Mouse (Mus musculus) midbrain, embryonic 12.5 days (tissue): ENCODE results near the gene Lmod1. TPM values are rescaled to one million over a fixed set of nuclear protein-coding genes. Genes with fewer than 3 reads are reported as not detected.

ENCODE experiments used
- ATAC-seq: fragments of 200-750 bp; cut with Nextera tagmentation; 2 replicates; pipeline ENCODE4 v1.8.0; 2017; ENCODE audit warnings: low read depth, moderate TSS enrichment, moderate library complexity; ENCODE audit not compliant: low FRiP score
- H3K27ac ChIP-seq: fragments of 300-500 bp; sonication (generic); replicated peaks from 2 replicates; pipeline ENCODE4 v1.5.1; 2016; ENCODE audit warnings: mild to moderate bottlenecking
- H3K27me3 ChIP-seq: fragments of 300-500 bp; sonication (generic); 2 replicates; pipeline ENCODE4 v1.6.1; 2016; ENCODE audit warnings: mild to moderate bottlenecking
- H3K36me3 ChIP-seq: fragments of 300-500 bp; sonication (generic); 2 replicates; pipeline ENCODE4 v1.6.1; 2016
- H3K4me1 ChIP-seq: fragments of 300-500 bp; sonication (generic); 2 replicates; pipeline ENCODE4 v1.6.1; 2016
- H3K4me2 ChIP-seq: fragments of 300-500 bp; sonication (generic); replicated peaks from 2 replicates; pipeline ENCODE4 v1.6.1; 2016; ENCODE audit warnings: mild to moderate bottlenecking, moderate library complexity
- H3K4me3 ChIP-seq: fragments of 300-500 bp; sonication (generic); 2 replicates; pipeline ENCODE4 v1.5.1; 2016; ENCODE audit warnings: mild to moderate bottlenecking
- H3K9ac ChIP-seq: fragments of 300-500 bp; sonication (generic); replicated peaks from 2 replicates; pipeline ENCODE4 v1.6.1; 2016; ENCODE audit warnings: mild to moderate bottlenecking, moderate library complexity
- H3K9me3 ChIP-seq: fragments of 300-500 bp; sonication (generic); 2 replicates; pipeline ENCODE4 v1.6.1; 2016; ENCODE audit warnings: mild to moderate bottlenecking
- WGBS: fragments of 180-500 bp; shearing (Covaris S2); methylation state at CpG from one replicate; pipeline ENCODE4 v1.1.7; 2016; 5-methylcytosine and 5-hydroxymethylcytosine counted together
- polyA plus RNA-seq: library from polyadenylated mRNA; unstranded; fragments of >200 nt; fragmentation: Nextera tagmentation; extraction: Ambion mirVana; gene quantifications from 2 replicates; pipeline ENCODE4 v1.2.1, GENCODE M21; 2016

Lmod1 gene
- polyA plus RNA-seq, 1 experiment from 2014 or later = 0.85 TPM

GRCm38 (mm10) chr1:135323367-135323901 is 1.2 kb upstream of the Lmod1 start:
- Histone ChIP-seq H3K9me3 (no peaks in the 10 kb centered on the region), H3K4me1 (no peaks in the 10 kb centered on the region), H3K27me3 (peaks cover 15% of the 10 kb centered on the region), H3K4me2 (no peak overlapping the region), H3K27ac (no peak overlapping the region), H3K36me3 (no peaks in the 10 kb centered on the region), H3K4me3 (no peak overlapping the region), H3K9ac (no peak overlapping the region)
- no peak for ATAC-seq
- WGBS = 88% methylated on average over 7 of the region's 7 CpGs

- Histone ChIP-seq H3K36me3 (no peaks in the 10 kb centered on the region), H3K4me1 (no peaks in the 10 kb centered on the region), H3K9ac (no peak overlapping the region), H3K27me3 (peaks cover 10% of the 10 kb centered on the region), H3K4me2 (no peak overlapping the region), H3K27ac (no peak overlapping the region), H3K4me3 (no peak overlapping the region), H3K9me3 (no peaks in the 10 kb centered on the region)
- no peak for ATAC-seq
- 77% methylated on average over 2 of the region's 2 CpGs for WGBS
Measured at GRCm38 (mm10) chr1:135325934-135326333, 1.3 kb downstream of the Lmod1 start.

GRCm38 (mm10) chr1:135328368-135328767 is 3.8 kb downstream of the Lmod1 start:
- Histone ChIP-seq H3K9me3 (no peaks in the 10 kb centered on the region), H3K36me3 (no peaks in the 10 kb centered on the region), H3K9ac (no peak overlapping the region), H3K27ac (no peak overlapping the region), H3K4me3 (no peak overlapping the region), H3K27me3 (peaks cover 10% of the 10 kb centered on the region), H3K4me2 (no peak overlapping the region), H3K4me1 (no peaks in the 10 kb centered on the region)
- WGBS = 67% methylated on average over 5 of the region's 5 CpGs
- ATAC-seq = no peak

GRCm38 (mm10) chr1:135330578-135330977 is 6.0 kb downstream of the Lmod1 start:
- Histone ChIP-seq H3K9me3 (no peaks in the 10 kb centered on the region), H3K27ac (no peak overlapping the region), H3K4me1 (no peaks in the 10 kb centered on the region), H3K27me3 (no peaks in the 10 kb centered on the region), H3K9ac (no peak overlapping the region), H3K4me2 (no peak overlapping the region), H3K36me3 (no peaks in the 10 kb centered on the region), H3K4me3 (no peak overlapping the region)
- ATAC-seq = no peak
- 77% methylated on average over 6 of the region's 6 CpGs for WGBS

- ATAC-seq = no peak
- Histone ChIP-seq H3K27ac (no peak overlapping the region), H3K36me3 (no peaks in the 10 kb centered on the region), H3K9me3 (no peaks in the 10 kb centered on the region), H3K4me1 (no peaks in the 10 kb centered on the region), H3K9ac (no peak overlapping the region), H3K4me3 (no peak overlapping the region), H3K27me3 (no peaks in the 10 kb centered on the region), H3K4me2 (no peak overlapping the region)
- WGBS = 82% methylated on average over 8 of the region's 8 CpGs
Measured at GRCm38 (mm10) chr1:135341947-135342346, 17.3 kb downstream of the Lmod1 start.

- no peak overlapping the region for H3K27ac ChIP-seq
Measured at GRCm38 (mm10) chr1:135344026-135344425, 19.4 kb downstream of the Lmod1 start.

GRCm38 (mm10) chr1:135346891-135347290 is 22.3 kb downstream of the Lmod1 start:
- Histone ChIP-seq H3K9ac (no peak overlapping the region), H3K27ac (no peak overlapping the region), H3K4me3 (no peak overlapping the region), H3K9me3 (no peaks in the 10 kb centered on the region), H3K36me3 (no peaks in the 10 kb centered on the region), H3K4me1 (no peaks in the 10 kb centered on the region; the same call in 1 of the 2 replicates), H3K27me3 (no peaks in the 10 kb centered on the region), H3K4me2 (no peak overlapping the region)
- 55% methylated on average over 3 of the region's 3 CpGs for WGBS
- no peak for ATAC-seq

More at GRCm38 (mm10) chr1:135344026-135344425, 19.4 kb downstream of the Lmod1 start:
- WGBS = 65% methylated on average over 4 of the region's 4 CpGs
- ATAC-seq = no peak
- Histone ChIP-seq H3K4me3 (no peak overlapping the region), H3K4me1 (no peaks in the 10 kb centered on the region; the same call in 1 of the 2 replicates), H3K36me3 (no peaks in the 10 kb centered on the region), H3K9ac (no peak overlapping the region), H3K27me3 (no peaks in the 10 kb centered on the region), H3K4me2 (no peak overlapping the region), H3K9me3 (no peaks in the 10 kb centered on the region)

GRCm38 (mm10) chr1:135347498-135348169 is 23.0 kb downstream of the Lmod1 start:
- H3K36me3 ChIP-seq = no peaks in the 10 kb centered on the region
- no peak overlapping the region for H3K4me2 ChIP-seq
- no peak overlapping the region for H3K27ac ChIP-seq
- H3K27me3 ChIP-seq = no peaks in the 10 kb centered on the region
- ATAC-seq = no peak
- no peaks in the 10 kb centered on the region; the same call in 1 of the 2 replicates for H3K4me1 ChIP-seq
- H3K9me3 ChIP-seq = no peaks in the 10 kb centered on the region
- 54% methylated on average over 4 of the region's 4 CpGs for WGBS
- H3K9ac ChIP-seq = no peak overlapping the region
- no peak overlapping the region for H3K4me3 ChIP-seq

- no peak overlapping the region for H3K27ac ChIP-seq
- H3K9me3 ChIP-seq = no peaks in the 10 kb centered on the region
- no peaks in the 10 kb centered on the region for H3K27me3 ChIP-seq
- no peak for ATAC-seq
- H3K9ac ChIP-seq = no peak overlapping the region
- no peaks in the 10 kb centered on the region for H3K36me3 ChIP-seq
- H3K4me3 ChIP-seq = no peak overlapping the region
- no peaks in the 10 kb centered on the region; the same call in 1 of the 2 replicates for H3K4me1 ChIP-seq
- WGBS = 85% methylated on average over 3 of the region's 3 CpGs
- H3K4me2 ChIP-seq = no peak overlapping the region
Measured at GRCm38 (mm10) chr1:135351953-135352352, 27.3 kb downstream of the Lmod1 start.

- Histone ChIP-seq H3K4me3 (no peak overlapping the region), H3K4me1 (no peaks in the 10 kb centered on the region), H3K27ac (no peak overlapping the region), H3K9ac (no peak overlapping the region), H3K36me3 (no peaks in the 10 kb centered on the region), H3K4me2 (no peak overlapping the region), H3K9me3 (no peaks in the 10 kb centered on the region), H3K27me3 (no peaks in the 10 kb centered on the region)
- ATAC-seq = no peak
- 46% methylated on average over 2 of the region's 2 CpGs for WGBS
Measured at GRCm38 (mm10) chr1:135359071-135359470, 34.5 kb downstream of the Lmod1 start.

GRCm38 (mm10) chr1:135361491-135361890 is 36.9 kb downstream of the Lmod1 start:
- WGBS = 74% methylated on average over 4 of the region's 4 CpGs

GRCm38 (mm10) chr1:135362115-135362514 is 37.5 kb downstream of the Lmod1 start:
- no peaks in the 10 kb centered on the region for H3K27me3 ChIP-seq
- H3K27ac ChIP-seq = no peak overlapping the region
- no peak overlapping the region for H3K4me3 ChIP-seq
- H3K9ac ChIP-seq = no peak overlapping the region
- ATAC-seq = no peak
- H3K9me3 ChIP-seq = no peaks in the 10 kb centered on the region
- no peak overlapping the region for H3K4me2 ChIP-seq
- H3K36me3 ChIP-seq = no peaks in the 10 kb centered on the region
- H3K4me1 ChIP-seq = no peaks in the 10 kb centered on the region

More at GRCm38 (mm10) chr1:135361491-135361890, 36.9 kb downstream of the Lmod1 start:
- Histone ChIP-seq H3K4me2 (no peak overlapping the region), H3K9me3 (no peaks in the 10 kb centered on the region), H3K36me3 (no peaks in the 10 kb centered on the region), H3K4me3 (no peak overlapping the region), H3K27me3 (no peaks in the 10 kb centered on the region), H3K9ac (no peak overlapping the region), H3K4me1 (no peaks in the 10 kb centered on the region), H3K27ac (no peak overlapping the region)
- no peak for ATAC-seq
